Mouse (Mus musculus): ENCODE results near the gene Pgm2l1. TPM values are rescaled to one million over a fixed set of nuclear protein-coding genes. Genes with fewer than 3 reads are reported as not detected.

The Pgm2l1 gene
- 1.0 and 1.3 TPM in 2 replicates for polyA plus RNA-seq (2015; fragmentation: Nextera tagmentation; extraction: Ambion mirVana)

- 1% methylated on average over 58 of the region's 72 CpGs for whole genome bisulfite sequencing
Observed at GRCm38 (mm10) chr7:100227158-100227875, at the start of gene Pgm2l1. TSS of gene Pgm2l1 (plus strand) at chr7:100227394.

GRCm38 (mm10) chr7:100178016-100178890, 48.9 kb upstream of the Pgm2l1 start:
- ATAC-seq: peak; percentile 92
- WGBS: 9% methylated on average over 30 of the region's 30 CpGs
- Histone ChIP-seq H3K9me3 (ENCODE audit: control insufficient read depth) (no peaks in the 10 kb centered on the region), H3K36me3 (ENCODE audit: control insufficient read depth, insufficient read depth) (no peaks in the 10 kb centered on the region), H3K9ac (ENCODE audit: low read depth, low read length) (peak overlapping the region; percentile 40), H3K4me1 (replicated peaks; ENCODE audit: control insufficient read depth, insufficient read depth, low read length) (0 out of 2 replicates have a peak, but pooled peaks cover 3% of the 10 kb centered on the region), H3K4me2 (replicated peaks; ENCODE audit: low read depth) (peak overlapping the region; percentile 85), H3K27ac (ENCODE audit: low read depth, low read length) (peak overlapping the region; percentile 60), H3K27me3 (replicated peaks; ENCODE audit: control insufficient read depth, insufficient read depth, low read length) (no peaks in the 10 kb centered on the region), H3K4me3 (ENCODE audit: low read depth, low read length) (peak overlapping the region; percentile 51)
- TF ChIP-seq CTCF (IDR thresholded peaks at IDR 0.05; ENCODE audit: low read depth): no peak

More at GRCm38 (mm10) chr7:100227158-100227875, at the start of gene Pgm2l1:
- Histone ChIP-seq H3K4me1 (replicated peaks; ENCODE audit: control insufficient read depth, insufficient read depth, low read length) (0 out of 2 replicates have a peak, but pooled peaks cover 5% of the 10 kb centered on the region), H3K27me3 (replicated peaks; ENCODE audit: control insufficient read depth, insufficient read depth, low read length) (no peaks in the 10 kb centered on the region), H3K27ac (ENCODE audit: low read depth, low read length) (peak within 1 kb of the TSS; percentile 74), H3K4me2 (replicated peaks; ENCODE audit: low read depth) (peak within 1 kb of the TSS; percentile 97), H3K4me3 (ENCODE audit: low read depth, low read length) (peak within 1 kb of the TSS; percentile 74), H3K9me3 (ENCODE audit: control insufficient read depth) (no peaks in the 10 kb centered on the region), H3K36me3 (ENCODE audit: control insufficient read depth, insufficient read depth) (no peaks in the 10 kb centered on the region), H3K9ac (ENCODE audit: low read depth, low read length) (peak within 1 kb of the TSS; percentile 52)
- peak; percentile 98 for ATAC-seq
- 0 out of 2 replicates have a peak, but pooled peaks have one; percentile 14 for TF ChIP-seq CTCF (IDR thresholded peaks at IDR 0.05; ENCODE audit: low read depth)

GRCm38 (mm10) chr7:100178891-100179233, 48.3 kb upstream of the Pgm2l1 start:
- peak overlapping the region; percentile 40 for H3K9ac ChIP-seq (ENCODE audit: low read depth, low read length)
- peak overlapping the region; percentile 51 for H3K4me3 ChIP-seq (ENCODE audit: low read depth, low read length)
- H3K4me1 ChIP-seq (replicated peaks; ENCODE audit: control insufficient read depth, insufficient read depth, low read length): 0 out of 2 replicates have a peak, but pooled peaks cover 3% of the 10 kb centered on the region
- no peaks in the 10 kb centered on the region for H3K27me3 ChIP-seq (replicated peaks; ENCODE audit: control insufficient read depth, insufficient read depth, low read length)
- no peaks in the 10 kb centered on the region for H3K36me3 ChIP-seq (ENCODE audit: control insufficient read depth, insufficient read depth)
- peak overlapping the region; percentile 85 for H3K4me2 ChIP-seq (replicated peaks; ENCODE audit: low read depth)
- peak; percentile 68 for ATAC-seq
- no peak for TF ChIP-seq CTCF (IDR thresholded peaks at IDR 0.05; ENCODE audit: low read depth)
- H3K27ac ChIP-seq (ENCODE audit: low read depth, low read length): peak overlapping the region; percentile 60
- 2% methylated on average over 15 of the region's 15 CpGs for WGBS
- H3K9me3 ChIP-seq (ENCODE audit: control insufficient read depth): no peaks in the 10 kb centered on the region

GRCm38 (mm10) chr7:100179394-100179793, 47.8 kb upstream of the Pgm2l1 start:
- no peak for TF ChIP-seq CTCF (IDR thresholded peaks at IDR 0.05; ENCODE audit: low read depth)
- no peak for ATAC-seq
- peak overlapping the region; percentile 21 for H3K27ac ChIP-seq (ENCODE audit: low read depth, low read length)

GRCm38 (mm10) chr7:100179836-100180407, 47.3 kb upstream of the Pgm2l1 start:
- H3K4me3 ChIP-seq (ENCODE audit: low read depth, low read length): peak overlapping the region; percentile 51
- TF ChIP-seq CTCF (IDR thresholded peaks at IDR 0.05; ENCODE audit: low read depth): no peak
- WGBS: 32% methylated on average over 7 of the region's 7 CpGs
- H3K9me3 ChIP-seq (ENCODE audit: control insufficient read depth): no peaks in the 10 kb centered on the region
- H3K27me3 ChIP-seq (replicated peaks; ENCODE audit: control insufficient read depth, insufficient read depth, low read length): no peaks in the 10 kb centered on the region
- 0 out of 2 replicates have a peak overlapping the region, but pooled peaks have one; percentile 40 for H3K9ac ChIP-seq (ENCODE audit: low read depth, low read length)
- peak; percentile 74 for ATAC-seq
- 0 out of 2 replicates have a peak, but pooled peaks cover 3% of the 10 kb centered on the region for H3K4me1 ChIP-seq (replicated peaks; ENCODE audit: control insufficient read depth, insufficient read depth, low read length)
- H3K36me3 ChIP-seq (ENCODE audit: control insufficient read depth, insufficient read depth): no peaks in the 10 kb centered on the region
- peak overlapping the region; percentile 21 for H3K27ac ChIP-seq (ENCODE audit: low read depth, low read length)
- H3K4me2 ChIP-seq (replicated peaks; ENCODE audit: low read depth): peak overlapping the region; percentile 85

More at GRCm38 (mm10) chr7:100179394-100179793, 47.8 kb upstream of the Pgm2l1 start:
- H3K4me1 ChIP-seq (replicated peaks; ENCODE audit: control insufficient read depth, insufficient read depth, low read length): 0 out of 2 replicates have a peak, but pooled peaks cover 3% of the 10 kb centered on the region
- WGBS: 31% methylated on average over 7 of the region's 7 CpGs
- no peaks in the 10 kb centered on the region for H3K36me3 ChIP-seq (ENCODE audit: control insufficient read depth, insufficient read depth)
- no peaks in the 10 kb centered on the region for H3K27me3 ChIP-seq (replicated peaks; ENCODE audit: control insufficient read depth, insufficient read depth, low read length)
- peak overlapping the region; percentile 85 for H3K4me2 ChIP-seq (replicated peaks; ENCODE audit: low read depth)
- peak overlapping the region; percentile 40; the same call in 1 of the 2 replicates for H3K9ac ChIP-seq (ENCODE audit: low read depth, low read length)
- H3K4me3 ChIP-seq (ENCODE audit: low read depth, low read length): peak overlapping the region; percentile 51
- no peaks in the 10 kb centered on the region for H3K9me3 ChIP-seq (ENCODE audit: control insufficient read depth)

Measured in intestine, postnatal 0 days (tissue).